Mouse (Mus musculus) heart, postnatal 14 days (tissue): Measurements from ENCODE around the gene Hes1. TPM values are rescaled to one million over a fixed set of nuclear protein-coding genes. Genes with fewer than 3 reads are reported as not detected.

ENCODE experiments used
- DNase-seq, 2 experiments: peaks; one replicate each; pipeline ENCODE4 v3.0.0; 2021 to 2022
- intact Hi-C: fragments of 180-260 bp; cut with DNase I; formaldehyde crosslinking; loops from one replicate; pipeline ENCODE4 v1.15.1; 2025
- total RNA-seq, 2 experiments: library from RNA; stranded (reverse); gene quantifications; 2 replicates each; pipeline ENCODE4 v1.2.3; 2021

Hes1 gene
- total RNA-seq, 2 experiments from 2014 or later = 28.9 to 30.9 TPM

DNA sequence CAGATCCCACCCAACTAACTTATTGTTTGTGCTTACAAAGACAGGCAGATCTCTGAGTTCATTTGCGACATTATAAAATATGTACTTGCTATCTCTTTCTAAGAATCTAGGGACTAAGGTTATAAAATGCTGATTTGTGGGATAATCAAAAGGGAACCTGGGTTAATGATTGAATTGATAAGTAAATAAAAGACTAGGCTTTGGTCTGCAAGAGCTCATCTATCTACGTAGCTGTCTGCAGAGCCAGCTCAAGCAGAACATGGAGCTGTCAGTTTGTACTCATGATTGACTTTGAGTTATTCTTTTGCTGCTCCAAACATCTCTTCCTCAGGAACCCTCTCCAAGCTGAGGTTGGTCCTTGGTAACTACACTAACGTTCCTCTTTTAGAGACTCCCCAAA lies 46.3 kb downstream of the Hes1 start:
- DNase-seq = no peak
- intact Hi-C loops = no loop called here

DNA sequence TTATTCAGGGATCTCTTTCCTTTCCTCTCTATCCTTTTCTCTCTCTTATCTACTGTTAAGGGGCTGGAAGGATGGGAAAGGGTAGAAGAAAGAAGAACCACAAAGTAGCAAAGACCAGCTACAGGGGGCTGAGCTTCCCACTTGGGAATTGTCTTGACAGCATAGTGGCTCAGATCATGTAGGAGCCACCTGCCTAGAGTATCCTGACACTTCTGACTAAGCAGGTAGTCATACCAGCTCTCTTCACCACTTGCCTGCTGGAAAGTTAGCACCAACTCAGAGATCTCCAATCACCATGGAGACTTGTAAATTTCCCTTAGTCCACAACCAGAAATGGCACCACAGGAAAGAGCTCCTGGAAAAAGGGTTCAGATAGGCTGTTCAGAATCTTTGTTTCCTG lies 46.9 kb downstream of the Hes1 start:
- no peak for DNase-seq
- intact Hi-C loops = no loop called here

DNA sequence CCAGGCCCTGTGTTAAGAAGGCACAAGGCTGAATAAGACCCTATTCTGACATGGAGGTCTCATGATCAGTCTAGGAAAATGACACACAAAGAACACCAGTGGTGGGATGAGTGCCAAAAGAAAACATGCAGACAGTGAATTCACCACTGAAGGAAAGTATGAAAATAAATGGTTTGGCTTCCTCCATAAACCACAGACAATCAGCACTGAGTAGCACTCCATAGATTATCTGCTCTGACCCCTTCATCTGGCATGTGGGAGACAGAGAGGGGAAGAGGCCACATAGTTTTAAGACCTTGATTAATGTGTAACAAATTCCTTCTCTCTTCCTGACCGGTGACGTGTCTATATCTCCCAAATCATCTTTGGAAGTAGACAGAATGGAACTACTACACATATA lies 47.4 kb downstream of the Hes1 start:
- no peak for DNase-seq
- intact Hi-C loops = no loop called here

DNA sequence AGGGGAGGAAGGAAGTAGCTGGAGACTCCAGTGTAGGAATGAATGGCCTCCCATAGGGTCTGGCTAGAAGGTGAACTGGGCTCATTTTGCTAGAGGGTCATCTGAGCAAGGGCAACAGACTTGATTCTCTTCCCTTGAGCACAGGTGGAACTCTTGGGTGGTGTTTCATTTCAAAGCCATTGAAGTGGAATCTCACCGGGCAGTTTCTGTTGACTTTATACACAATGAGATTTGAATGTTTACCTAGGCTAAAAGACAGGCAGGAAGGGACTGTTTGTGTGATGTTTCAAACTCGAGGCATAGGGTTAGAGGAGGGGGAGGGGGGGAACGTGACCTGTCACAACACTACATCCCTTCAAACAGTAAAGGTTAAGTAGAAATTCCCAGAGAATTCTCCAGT lies 49.0 kb downstream of the Hes1 start:
- DNase-seq = no peak
- intact Hi-C loops = no loop called here

DNA sequence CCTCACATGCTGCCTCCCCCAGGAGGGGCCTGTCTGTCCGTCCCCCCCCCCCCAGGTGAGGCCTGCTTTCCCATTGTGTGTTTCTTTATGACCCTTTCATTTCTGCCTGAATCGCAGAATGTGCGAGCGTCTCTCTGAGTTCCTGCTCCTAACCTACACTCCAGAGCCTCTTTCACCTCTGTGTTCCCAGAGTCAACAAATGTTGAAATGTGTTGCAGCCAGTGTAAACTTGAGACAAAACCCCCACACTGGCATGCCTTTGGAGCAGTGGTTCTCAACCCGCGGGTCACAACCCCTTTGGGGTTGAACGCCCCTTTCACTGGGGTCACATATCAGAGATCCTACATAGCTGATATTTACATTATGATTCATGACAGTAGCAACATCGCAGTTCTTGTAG lies 49.6 kb downstream of the Hes1 start:
- intact Hi-C loops = no loop called here
- no peak for DNase-seq

DNA sequence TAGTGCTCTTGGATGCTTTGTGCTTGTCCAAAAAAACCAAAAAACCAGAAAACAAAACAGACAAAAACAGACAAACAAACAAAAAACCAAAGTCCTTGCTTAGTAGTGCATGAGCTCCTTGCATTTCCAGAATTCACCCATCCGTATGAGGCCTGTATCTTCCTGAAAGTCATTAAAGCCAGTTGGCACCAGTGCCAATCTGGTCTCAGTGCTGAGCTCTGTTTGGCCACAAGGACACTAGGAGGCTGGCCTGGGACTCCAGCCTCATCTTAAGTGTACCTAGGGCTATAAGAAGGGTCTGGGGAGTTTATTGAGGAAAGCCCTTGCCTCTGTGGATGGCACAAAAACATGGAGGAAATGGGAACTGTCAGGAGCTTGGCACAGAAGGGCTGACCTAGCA lies 50.3 kb downstream of the Hes1 start:
- intact Hi-C loops = no loop called here
- no peak for DNase-seq

Other genes with a start within 250 kb of the Hes1 start
- under 1 TPM in 1 of 2 experiments, not detected in 1; 0.14 TPM for gene Cpn2, start 203.1 kb downstream of the Hes1 start, total RNA-seq
- under 1 TPM; 0.29 to 0.33 TPM for gene Lrrc15, start 218.9 kb downstream of the Hes1 start, total RNA-seq
- gene Gp5, start 246.4 kb downstream of the Hes1 start, total RNA-seq = under 1 TPM; 0.33 to 0.39 TPM